Mouse (Mus musculus) intestine, embryonic 14.5 days (tissue): ENCODE results near the gene Nek3. TPM values are rescaled to one million over a fixed set of nuclear protein-coding genes. Genes with fewer than 3 reads are reported as not detected.
"Not testable (repeated sequence)": the region's sequence is repeated elsewhere in the genome, so short reads cannot be mapped to it uniquely, and the experiment has no call there.

Source experiments
- ATAC-seq: fragments of 200-750 bp; cut with Nextera tagmentation; replicated peaks from 2 replicates; pipeline ENCODE4 v1.8.0; 2017; ENCODE audit warnings: low read depth, moderate number of reproducible peaks, moderate TSS enrichment, moderate library complexity; ENCODE audit not compliant: low FRiP score, low TSS enrichment
- DNase-seq: peaks from one replicate; pipeline ENCODE4 v3.0.0-alpha.2; 2018; ENCODE audit warnings: low spot score
- H3K27ac ChIP-seq: fragments of 300-500 bp; sonication (generic); 2 replicates; pipeline ENCODE4 v1.5.1; 2014; ENCODE audit warnings: low read depth, mild to moderate bottlenecking, control low read depth
- H3K27me3 ChIP-seq: fragments of 300-500 bp; sonication (generic); replicated peaks from 2 replicates; pipeline ENCODE4 v1.6.1; 2014; ENCODE audit warnings: low read length, control low read depth; ENCODE audit not compliant: control insufficient read depth, insufficient read depth
- H3K36me3 ChIP-seq: fragments of 300-500 bp; sonication (generic); 2 replicates; pipeline ENCODE4 v1.6.1; 2014; ENCODE audit warnings: low read length, control low read depth; ENCODE audit not compliant: control insufficient read depth, insufficient read depth
- H3K4me1 ChIP-seq: fragments of 300-500 bp; sonication (generic); replicated peaks from 2 replicates; pipeline ENCODE4 v1.6.1; 2014; ENCODE audit warnings: low read length, control low read depth, mixed read lengths; ENCODE audit not compliant: control insufficient read depth, insufficient read depth
- H3K4me2 ChIP-seq: fragments of 300-500 bp; sonication (generic); 2 replicates; pipeline ENCODE4 v1.6.1; 2014; ENCODE audit warnings: low read length
- H3K4me3 ChIP-seq: fragments of 300-500 bp; sonication (generic); 2 replicates; pipeline ENCODE4 v1.5.1; 2014; ENCODE audit warnings: low read depth, low read length, control low read depth, mixed read lengths
- H3K9ac ChIP-seq: fragments of 300-500 bp; sonication (generic); 2 replicates; pipeline ENCODE4 v1.6.1; 2014; ENCODE audit warnings: mild to moderate bottlenecking, low read length
- H3K9me3 ChIP-seq: fragments of 300-500 bp; sonication (generic); 2 replicates; pipeline ENCODE4 v1.6.1; 2016; ENCODE audit warnings: low read length, control low read depth; ENCODE audit not compliant: control insufficient read depth
- WGBS: fragments of 180-500 bp; shearing (Covaris S2); extraction: QIAGEN DNeasy Blood & Tissue Kit; methylation state at CpG from one replicate; pipeline ENCODE4 v1.1.7; 2014; 5-methylcytosine and 5-hydroxymethylcytosine counted together
- polyA plus RNA-seq: library from polyadenylated mRNA; unstranded; fragments of >200 nt; fragmentation: Nextera tagmentation; extraction: Ambion mirVana; gene quantifications from 2 replicates; pipeline ENCODE4 v1.2.1, GENCODE M21; 2014

Gene Nek3
- polyA plus RNA-seq, 1 experiment from 2014 or later = 4.4 TPM

DNA sequence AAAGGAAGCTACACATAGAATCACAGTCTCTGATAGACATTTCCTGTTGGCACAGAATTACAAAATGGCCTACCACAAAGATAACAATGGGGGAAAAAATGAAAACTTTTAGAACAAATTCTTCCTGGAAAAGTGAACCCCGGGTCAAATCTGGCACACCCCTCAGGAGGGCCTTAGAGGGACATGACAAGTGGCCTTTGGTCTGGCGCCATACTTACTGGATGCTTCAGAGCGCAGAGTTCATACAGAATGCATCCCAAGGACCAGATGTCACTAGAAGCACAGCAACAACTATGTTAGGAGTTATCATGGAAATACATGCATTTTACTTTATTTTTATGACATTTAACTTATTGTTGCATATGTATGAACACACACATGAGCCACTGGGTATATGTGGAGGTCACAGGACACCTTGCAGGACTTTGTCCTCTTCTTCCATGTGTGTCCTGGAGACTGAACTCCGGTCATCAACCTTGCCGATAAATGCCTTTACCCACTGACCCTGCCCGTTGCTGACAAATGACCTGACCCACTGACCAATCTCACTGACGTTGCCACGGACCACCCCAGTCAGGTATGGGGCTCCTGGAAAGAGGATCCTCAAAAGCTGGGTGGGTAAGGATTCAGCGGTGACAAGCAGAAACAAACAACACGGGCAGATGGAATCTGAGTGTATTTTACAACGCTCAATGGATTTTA lies 16.4 kb downstream of the Nek3 start:
- Histone ChIP-seq H3K36me3 (peaks cover 3% of the 10 kb centered on the region; the same call in 1 of the 2 replicates), H3K4me1 (no peaks in the 10 kb centered on the region), H3K9me3 (no peaks in the 10 kb centered on the region), H3K4me3 (no peak overlapping the region), H3K27ac (no peak overlapping the region), H3K27me3 (no peaks in the 10 kb centered on the region), H3K4me2 (no peak overlapping the region), H3K9ac (no peak overlapping the region)
- DNase-seq (no peak), ATAC-seq (no peak)
- WGBS = 87% methylated on average over 11 of the region's 11 CpGs

DNA sequence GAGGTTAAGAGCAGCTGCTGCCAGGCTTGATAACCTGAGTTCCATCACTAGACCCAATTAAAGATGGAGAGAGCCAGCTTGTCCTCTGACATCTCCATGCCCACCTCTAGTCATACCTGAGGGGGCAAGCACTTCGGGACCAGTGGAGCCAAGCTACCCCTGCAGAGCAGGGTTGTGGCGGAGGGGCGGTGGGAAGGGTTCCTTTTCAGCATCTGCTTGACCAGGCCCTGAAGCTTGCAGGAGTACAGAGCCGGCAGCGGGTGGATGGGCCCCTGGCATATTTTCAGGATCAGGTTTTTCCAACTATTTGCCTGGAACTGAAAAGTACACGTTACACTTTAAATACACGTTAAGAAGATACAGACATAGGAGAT lies 17.9 kb downstream of the Nek3 start:
- H3K4me2 ChIP-seq = no peak overlapping the region
- no peak overlapping the region for H3K27ac ChIP-seq
- ATAC-seq (no peak), DNase-seq (no peak)
- H3K9ac ChIP-seq = no peak overlapping the region
- H3K27me3 ChIP-seq = no peaks in the 10 kb centered on the region
- peaks cover 3% of the 10 kb centered on the region; the same call in 1 of the 2 replicates for H3K36me3 ChIP-seq
- no peaks in the 10 kb centered on the region for H3K9me3 ChIP-seq
- H3K4me3 ChIP-seq = no peak overlapping the region
- WGBS = 96% methylated on average over 7 of the region's 7 CpGs
- no peaks in the 10 kb centered on the region for H3K4me1 ChIP-seq

DNA sequence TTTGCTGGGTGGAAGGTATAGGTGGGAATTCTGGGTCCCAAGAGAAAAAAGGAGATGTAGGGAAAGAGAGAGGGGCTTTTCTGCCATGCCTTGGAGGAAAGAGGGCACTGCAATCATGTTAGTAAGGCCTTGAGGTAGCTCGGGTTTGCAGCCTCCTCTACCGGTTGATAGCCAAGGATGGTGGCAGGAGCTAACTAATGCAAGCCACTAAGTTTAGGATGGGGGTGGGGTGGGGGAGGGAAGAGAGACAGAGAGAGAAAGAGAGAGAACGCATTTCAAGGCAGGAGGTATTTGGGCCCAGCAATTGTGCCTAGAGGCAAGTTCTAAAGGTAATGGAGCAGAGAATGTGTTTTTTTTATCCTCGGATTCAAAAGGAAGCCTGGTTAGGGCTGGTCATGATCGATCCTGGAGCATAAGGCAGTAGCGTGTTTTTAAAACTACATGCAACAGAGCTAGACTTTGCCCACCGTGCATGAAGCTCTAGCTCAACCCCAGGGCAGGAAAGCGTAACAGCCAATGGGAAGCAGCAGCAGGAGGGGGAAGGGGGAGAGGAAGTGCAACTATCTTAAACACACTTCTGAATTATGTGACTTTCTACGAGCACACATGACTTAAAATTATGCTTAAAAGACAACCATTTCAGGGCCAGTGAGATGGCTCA lies 18.4 kb downstream of the Nek3 start:
- Histone ChIP-seq H3K9ac (no peak overlapping the region), H3K27ac (no peak overlapping the region), H3K36me3 (peaks cover 3% of the 10 kb centered on the region; the same call in 1 of the 2 replicates), H3K4me1 (no peaks in the 10 kb centered on the region), H3K4me2 (no peak overlapping the region), H3K4me3 (no peak overlapping the region), H3K9me3 (no peaks in the 10 kb centered on the region), H3K27me3 (no peaks in the 10 kb centered on the region)
- DNase-seq (no peak), ATAC-seq (no peak)
- WGBS = 80% methylated on average over 9 of the region's 9 CpGs

DNA sequence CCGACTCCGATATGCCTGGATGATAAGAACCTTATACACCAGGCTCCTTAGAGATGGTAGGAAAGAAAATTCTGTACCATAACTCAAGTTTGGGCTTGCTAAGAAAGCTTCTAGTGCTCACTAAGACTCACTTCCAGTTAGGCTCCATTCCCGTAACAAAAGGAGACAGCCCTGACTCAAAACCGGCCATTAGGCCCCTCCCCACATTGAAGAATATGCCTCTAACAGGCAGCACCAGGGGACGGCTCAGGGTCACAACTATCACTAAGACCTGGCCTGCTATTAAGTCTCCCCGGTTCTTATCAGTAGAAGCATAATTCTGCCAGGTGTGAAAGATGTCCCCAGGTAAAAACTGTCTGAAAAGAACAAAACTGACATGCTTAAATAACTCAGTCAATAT lies 20.4 kb downstream of the Nek3 start:
- no peaks in the 10 kb centered on the region for H3K27me3 ChIP-seq
- no peak overlapping the region for H3K9ac ChIP-seq
- no peak overlapping the region for H3K4me3 ChIP-seq
- peaks cover 3% of the 10 kb centered on the region; the same call in 1 of the 2 replicates for H3K36me3 ChIP-seq
- H3K9me3 ChIP-seq = no peaks in the 10 kb centered on the region
- H3K27ac ChIP-seq = no peak overlapping the region
- WGBS = 78% methylated on average over 6 of the region's 6 CpGs
- H3K4me1 ChIP-seq = no peaks in the 10 kb centered on the region
- no peak overlapping the region for H3K4me2 ChIP-seq
- no peak for ATAC-seq
- DNase-seq = no peak

DNA sequence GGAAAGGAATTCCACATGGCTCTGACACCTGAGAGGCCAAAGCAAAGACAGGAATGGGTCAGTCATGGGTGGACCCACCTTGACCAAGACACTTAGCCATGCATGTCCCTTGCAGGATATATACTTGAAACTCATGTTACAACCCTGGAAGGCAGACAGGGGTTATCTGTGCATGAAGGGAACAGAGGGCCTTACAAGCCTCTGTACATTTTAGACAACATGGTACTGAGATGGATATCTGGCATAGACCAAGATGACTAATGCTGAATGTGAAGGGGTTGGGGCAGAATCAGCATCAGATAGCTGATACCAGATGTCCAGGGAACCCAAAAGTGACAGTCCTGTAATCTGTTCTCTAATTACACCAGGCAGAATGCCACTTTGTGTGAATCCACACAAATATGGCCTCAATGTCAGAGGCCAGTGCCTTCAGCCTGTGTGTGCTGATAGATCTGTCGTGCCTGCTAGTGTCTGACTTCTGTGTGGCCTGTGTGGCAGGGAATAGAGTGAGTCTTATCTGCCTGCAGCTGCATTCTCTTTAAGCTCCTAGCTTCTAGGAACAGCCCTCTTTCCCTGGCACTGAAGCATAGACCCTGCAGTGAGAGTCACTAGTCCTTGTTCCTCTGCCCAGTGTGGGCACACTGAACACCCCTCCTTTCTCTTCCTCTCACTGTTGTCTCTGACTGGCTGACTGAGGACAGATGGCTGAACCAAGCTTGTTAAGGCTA lies 22.3 kb downstream of the Nek3 start:
- Histone ChIP-seq H3K27me3 (no peaks in the 10 kb centered on the region), H3K4me2 (no peak overlapping the region), H3K9ac (no peak overlapping the region), H3K4me3 (no peak overlapping the region), H3K36me3 (peaks cover 3% of the 10 kb centered on the region; the same call in 1 of the 2 replicates), H3K4me1 (no peaks in the 10 kb centered on the region), H3K9me3 (no peaks in the 10 kb centered on the region), H3K27ac (no peak overlapping the region)
- WGBS = 88% methylated on average over 1 of the region's 1 CpGs
- DNase-seq = peak; percentile 7
- no peak for ATAC-seq

DNA sequence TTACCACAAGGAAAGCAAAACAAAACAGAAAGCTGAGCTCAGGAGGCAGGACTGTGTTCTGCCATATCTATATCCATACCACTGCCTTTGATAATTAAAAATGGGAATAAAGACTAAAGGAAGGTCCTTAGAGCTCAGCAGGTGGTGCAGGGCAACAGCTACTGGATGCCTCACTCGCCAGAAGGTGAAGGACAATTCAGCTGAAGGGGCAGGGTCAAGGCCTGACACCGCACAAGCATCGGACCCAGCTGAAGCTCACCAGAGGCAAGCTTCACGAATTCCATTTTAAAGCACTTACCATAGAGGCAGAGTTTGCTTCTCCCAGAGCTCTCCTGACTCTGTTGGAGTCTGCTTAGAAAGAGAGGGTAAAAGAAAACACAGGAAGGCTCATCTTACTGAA lies 23.6 kb downstream of the Nek3 start:
- ATAC-seq = no peak

DNA sequence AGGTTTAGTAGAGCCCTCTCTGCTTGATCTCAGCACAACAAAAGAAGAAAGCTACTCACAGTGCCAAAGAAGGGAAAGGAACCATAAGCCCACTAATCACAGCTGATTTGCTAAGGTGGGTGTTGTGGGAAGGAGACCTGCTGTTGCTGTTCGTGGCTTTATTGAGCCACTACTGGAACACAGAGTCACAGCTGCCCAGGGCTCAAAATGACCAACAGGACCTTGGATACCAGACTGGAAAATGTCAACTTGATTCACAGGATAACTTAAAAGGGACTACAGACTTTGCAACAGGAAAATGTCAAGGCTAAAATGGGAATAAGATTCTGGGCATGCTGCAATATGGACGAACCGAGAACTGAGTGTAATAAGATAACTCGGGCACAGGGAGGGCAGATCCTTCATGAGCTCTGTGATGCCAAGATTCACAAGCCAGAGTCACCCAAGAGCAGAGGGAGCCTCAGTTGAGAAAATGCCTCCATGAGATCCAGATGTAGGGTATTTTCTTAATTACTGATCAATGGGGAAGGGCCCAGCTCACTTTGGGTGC lies 24.3 kb downstream of the Nek3 start:
- 93% methylated on average over 4 of the region's 4 CpGs for WGBS
- no peaks in the 10 kb centered on the region for H3K9me3 ChIP-seq
- peak; percentile 40 for DNase-seq

More for the DNA sequence above, 23.6 kb downstream of the Nek3 start:
- no peak overlapping the region for H3K4me3 ChIP-seq
- no peak overlapping the region for H3K27ac ChIP-seq
- DNase-seq = no peak
- no peaks in the 10 kb centered on the region for H3K27me3 ChIP-seq
- H3K36me3 ChIP-seq = no peaks in the 10 kb centered on the region
- H3K9me3 ChIP-seq = no peaks in the 10 kb centered on the region
- H3K4me1 ChIP-seq = no peaks in the 10 kb centered on the region
- 82% methylated on average over 4 of the region's 4 CpGs for WGBS
- H3K4me2 ChIP-seq = no peak overlapping the region
- H3K9ac ChIP-seq = no peak overlapping the region

DNA sequence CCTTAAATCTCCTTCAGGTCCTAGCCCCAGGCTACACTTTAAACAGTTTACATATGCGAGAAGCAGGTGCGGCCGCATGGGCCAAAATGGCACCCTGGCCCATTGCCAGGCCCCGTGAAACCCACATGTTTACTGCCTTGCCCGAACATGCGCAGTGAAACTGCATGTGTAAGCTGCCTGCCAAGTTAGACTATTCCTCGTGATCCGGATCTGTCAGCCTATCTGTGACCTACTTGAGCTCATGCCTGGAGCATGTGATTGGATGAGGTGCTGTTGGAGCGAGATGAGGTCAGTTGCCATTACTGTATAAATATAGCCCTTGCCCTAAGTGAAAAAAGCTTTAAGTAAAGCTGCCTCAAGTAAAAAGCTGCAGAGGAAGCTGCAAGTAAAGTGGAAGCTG lies 29.8 kb downstream of the Nek3 start:
- H3K4me1 ChIP-seq, ATAC-seq, DNase-seq, H3K9ac ChIP-seq, H3K4me3 ChIP-seq, H3K36me3 ChIP-seq, H3K27ac ChIP-seq, H3K9me3 ChIP-seq, H3K27me3 ChIP-seq, H3K4me2 ChIP-seq: not testable (repeated sequence)
- WGBS = 81% methylated on average over 9 of the region's 9 CpGs

More for the DNA sequence above, 24.3 kb downstream of the Nek3 start:
- Histone ChIP-seq H3K9ac (no peak overlapping the region), H3K4me3 (no peak overlapping the region), H3K4me1 (no peaks in the 10 kb centered on the region), H3K27me3 (no peaks in the 10 kb centered on the region), H3K4me2 (no peak overlapping the region), H3K36me3 (no peaks in the 10 kb centered on the region), H3K27ac (no peak overlapping the region)
- no peak for ATAC-seq
